Mouse (Mus musculus): Measurements from ENCODE around the gene Fig4. TPM values are rescaled to one million over a fixed set of nuclear protein-coding genes. Genes with fewer than 3 reads are reported as not detected.

Gene Fig4
- total and polyA plus RNA-seq, 3 experiments: 21.4 to 27.4 TPM; not detected in 1

- H3K9me3 ChIP-seq (replicated peaks; ENCODE audit: insufficient read depth, low read length): no peaks in the 10 kb centered on the region
- H3K79me2 ChIP-seq (ENCODE audit: control insufficient read depth, insufficient read depth, low read length, poor library complexity): no peaks in the 10 kb centered on the region
- TF ChIP-seq POLR2AphosphoS5 (IDR thresholded peaks at IDR 0.05; ENCODE audit: borderline replicate concordance, low read depth, low read length) (no peak), ZC3H11A (IDR thresholded peaks at IDR 0.05; ENCODE audit: low read depth, low read length) (no peak), EP300 (IDR thresholded peaks at IDR 0.05; ENCODE audit: low read depth in 1 of 2, low read length in 2 of 2) (no peak), USF2 (IDR thresholded peaks at IDR 0.05; ENCODE audit: borderline replicate concordance in 1 of 2, insufficient read depth in 1 of 2, low read depth in 1 of 2, low read length in 2 of 2) (no peak), CHD1 (IDR thresholded peaks at IDR 0.05; ENCODE audit: low read depth, low read length) (no peak), GATA1 (IDR thresholded peaks at IDR 0.05; ENCODE audit: low read depth, low read length) (no peak)
- no peaks in the 10 kb centered on the region for H3K27me3 ChIP-seq (ENCODE audit: control insufficient read depth in 1 of 2, insufficient read depth in 2 of 2, low read length in 2 of 2)
- DNase-seq (ENCODE audit: low read depth, low spot score): no peak
- H3K4me1 ChIP-seq (ENCODE audit: control insufficient read depth in 1 of 2, insufficient read depth in 2 of 2, low read length in 2 of 2): no peaks in the 10 kb centered on the region
- H3K9ac ChIP-seq (ENCODE audit: control insufficient read depth, low read depth, low read length, poor library complexity, severe bottlenecking): no peak overlapping the region
- H3K4me3 ChIP-seq (ENCODE audit: control insufficient read depth in 1 of 2, insufficient read depth in 1 of 2, low read depth in 2 of 2, low read length in 2 of 2): no peak overlapping the region
- H3K36me3 ChIP-seq (ENCODE audit: control insufficient read depth in 1 of 2, insufficient read depth in 2 of 2, low read length in 2 of 2): peaks cover 0 to 2% of the 10 kb centered on the region in 2 experiments; a peak in 1 of 4 replicates
- no peak overlapping the region for H3K27ac ChIP-seq (ENCODE audit: control insufficient read depth, low read depth, low read length)
Measured at GRCm38 (mm10) chr10:41280177-41280576, 22.9 kb downstream of the Fig4 start.

- H3K36me3 ChIP-seq (ENCODE audit: control insufficient read depth in 1 of 2, insufficient read depth in 2 of 2, low read length in 2 of 2): peaks cover 0 to 2% of the 10 kb centered on the region in 2 experiments; a peak in 1 of 4 replicates
- TF ChIP-seq SMC3 (IDR thresholded peaks at IDR 0.05; ENCODE audit: low read depth, low read length) (no peak), SIN3A (IDR thresholded peaks at IDR 0.05; ENCODE audit: low read length) (no peak), CHD1 (IDR thresholded peaks at IDR 0.05; ENCODE audit: low read depth, low read length) (no peak)
- H3K79me2 ChIP-seq (ENCODE audit: control insufficient read depth, insufficient read depth, low read length, poor library complexity): no peaks in the 10 kb centered on the region
- H3K4me1 ChIP-seq (ENCODE audit: control insufficient read depth in 1 of 2, insufficient read depth in 2 of 2, low read length in 2 of 2): no peaks in the 10 kb centered on the region
- no peaks in the 10 kb centered on the region for H3K27me3 ChIP-seq (ENCODE audit: control insufficient read depth in 1 of 2, insufficient read depth in 2 of 2, low read length in 2 of 2)
- no peak for DNase-seq (ENCODE audit: low read depth, low spot score)
- no peak overlapping the region for H3K4me3 ChIP-seq (ENCODE audit: control insufficient read depth in 1 of 2, insufficient read depth in 1 of 2, low read depth in 2 of 2, low read length in 2 of 2)
- H3K27ac ChIP-seq (ENCODE audit: control insufficient read depth, low read depth, low read length): no peak overlapping the region
- no peak overlapping the region for H3K9ac ChIP-seq (ENCODE audit: control insufficient read depth, low read depth, low read length, poor library complexity, severe bottlenecking)
- H3K9me3 ChIP-seq (replicated peaks; ENCODE audit: insufficient read depth, low read length): no peaks in the 10 kb centered on the region
Measured at GRCm38 (mm10) chr10:41278808-41279207, 24.3 kb downstream of the Fig4 start.

- H3K36me3 ChIP-seq (ENCODE audit: control insufficient read depth in 1 of 2, insufficient read depth in 2 of 2, low read length in 2 of 2): peaks cover 0 to 2% of the 10 kb centered on the region in 2 experiments; a peak in 1 of 4 replicates
Measured at GRCm38 (mm10) chr10:41274871-41275270, 28.2 kb downstream of the Fig4 start.

More at GRCm38 (mm10) chr10:41274871-41275270, 28.2 kb downstream of the Fig4 start:
- Histone ChIP-seq H3K27ac (ENCODE audit: control insufficient read depth, low read depth, low read length) (no peak overlapping the region), H3K27me3 (ENCODE audit: control insufficient read depth in 1 of 2, insufficient read depth in 2 of 2, low read length in 2 of 2) (no peaks in the 10 kb centered on the region), H3K9ac (ENCODE audit: control insufficient read depth, low read depth, low read length, poor library complexity, severe bottlenecking) (no peak overlapping the region), H3K79me2 (ENCODE audit: control insufficient read depth, insufficient read depth, low read length, poor library complexity) (no peaks in the 10 kb centered on the region), H3K9me3 (replicated peaks; ENCODE audit: insufficient read depth, low read length) (no peaks in the 10 kb centered on the region), H3K4me1 (ENCODE audit: control insufficient read depth in 1 of 2, insufficient read depth in 2 of 2, low read length in 2 of 2) (no peaks in the 10 kb centered on the region), H3K4me3 (ENCODE audit: control insufficient read depth in 1 of 2, insufficient read depth in 1 of 2, low read depth in 2 of 2, low read length in 2 of 2) (no peak overlapping the region)
- DNase-seq (ENCODE audit: low read depth, low spot score): no peak
- TF ChIP-seq ZNF384 (IDR thresholded peaks at IDR 0.05; ENCODE audit: low read depth, low read length) (no peak), TBP (IDR thresholded peaks at IDR 0.05; ENCODE audit: low read depth, low read length) (no peak)
